Mouse (Mus musculus) CD4-positive, CD25-positive, alpha-beta regulatory T cell, adult 2 months (primary cell): ENCODE measurements around the gene Gli2.

Experiments
- DNase-seq: peaks from one replicate; pipeline ENCODE4 v3.0.0-alpha.2; 2012; ENCODE audit warnings: low read depth, low spot score

Gene Gli2

DNA sequence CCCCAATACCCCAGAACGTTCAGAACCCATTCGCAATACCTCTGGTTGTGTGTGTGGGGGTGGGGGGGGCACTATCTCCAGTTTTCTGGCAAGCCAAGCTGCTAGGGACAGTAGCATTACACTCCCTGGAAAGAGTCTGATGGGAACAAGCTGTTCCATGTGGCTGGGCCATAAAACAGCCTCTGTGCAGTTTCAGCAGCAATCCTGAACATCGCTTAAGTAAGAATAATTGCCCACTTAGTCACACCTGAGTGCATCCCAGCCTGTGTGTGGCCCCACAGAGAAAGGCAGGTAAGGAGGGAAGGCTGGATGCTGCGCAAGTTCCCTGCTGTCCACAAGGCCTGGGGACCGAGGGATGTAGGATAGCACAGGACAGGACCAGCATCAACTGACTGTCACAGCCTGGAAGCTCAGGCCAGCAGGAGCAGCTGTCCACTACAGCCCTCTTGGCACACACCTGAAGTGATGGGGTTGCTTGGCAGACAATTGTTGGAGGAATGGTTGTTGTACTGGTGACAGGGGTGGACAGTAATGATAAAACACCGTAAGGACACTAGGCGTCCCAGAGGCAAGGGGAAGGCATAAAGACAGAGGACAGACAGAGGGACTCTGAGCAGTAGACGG, 58.8 kb downstream of the Gli2 start:
- DNase-seq: no peak

- no peak for DNase-seq
Observed at GRCm38 (mm10) chr1:118993775-118994174, 59.6 kb downstream of the Gli2 start.

DNA sequence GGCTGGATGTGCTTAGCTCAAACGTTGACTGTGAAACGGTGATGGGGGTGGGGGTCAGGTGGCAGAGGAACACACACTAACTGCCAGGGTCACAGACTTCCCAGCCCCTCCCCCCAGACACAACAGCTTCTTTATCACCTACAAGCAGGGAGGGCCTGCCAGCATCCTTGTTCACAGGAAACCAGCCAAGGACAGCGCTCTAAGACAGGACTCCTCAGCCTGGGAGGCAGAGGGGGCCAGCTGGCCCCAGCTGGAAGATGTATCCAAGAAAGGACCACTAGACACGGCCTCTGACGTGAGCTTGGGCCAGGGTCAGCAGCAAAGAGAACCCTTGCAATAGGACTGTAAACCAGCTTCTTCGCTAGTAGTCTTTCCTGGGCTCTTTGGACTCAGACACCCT, 65.1 kb downstream of the Gli2 start:
- DNase-seq: no peak

DNA sequence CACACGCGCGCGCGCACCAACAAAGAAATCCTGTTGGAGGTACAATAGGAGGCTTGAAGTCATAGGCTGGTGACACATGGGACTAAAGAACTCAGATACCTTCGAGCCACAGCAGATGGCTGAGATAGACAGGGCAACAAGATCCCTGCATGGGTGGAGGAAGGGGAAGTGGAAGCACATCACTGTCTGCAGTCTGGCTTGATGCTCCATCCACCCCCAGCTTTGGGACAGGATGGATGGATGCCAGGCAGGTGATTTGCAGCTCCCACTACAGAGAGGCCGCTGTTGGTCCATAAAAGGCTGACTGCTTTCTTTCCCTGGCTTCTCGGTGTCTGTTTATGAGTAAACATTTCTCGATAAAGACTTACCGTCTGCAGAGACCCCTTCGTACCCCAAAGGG, 65.9 kb downstream of the Gli2 start:
- DNase-seq: no peak

DNA sequence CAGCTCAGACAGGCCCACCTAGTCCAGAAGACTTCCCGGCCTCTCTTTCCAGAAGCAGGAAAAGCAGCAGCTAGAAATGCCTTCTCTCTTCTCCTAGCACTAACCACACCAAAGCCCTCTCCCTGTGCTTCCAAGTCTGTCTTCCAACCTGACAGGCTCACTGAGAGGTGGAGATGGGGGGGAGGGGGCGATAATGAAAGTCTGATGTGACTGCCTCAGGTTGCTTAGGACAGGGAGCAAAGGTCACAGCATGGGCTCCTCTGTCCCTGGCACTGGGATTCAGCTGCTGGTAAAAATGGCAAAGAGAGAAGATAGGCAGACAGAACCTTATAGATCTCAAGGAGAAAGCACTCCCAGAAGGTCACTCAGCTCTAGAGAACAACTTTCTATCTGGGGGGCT, 70.0 kb downstream of the Gli2 start:
- DNase-seq: no peak

GRCm38 (mm10) chr1:118982805-118983211, 70.6 kb downstream of the Gli2 start:
- no peak for DNase-seq

DNA sequence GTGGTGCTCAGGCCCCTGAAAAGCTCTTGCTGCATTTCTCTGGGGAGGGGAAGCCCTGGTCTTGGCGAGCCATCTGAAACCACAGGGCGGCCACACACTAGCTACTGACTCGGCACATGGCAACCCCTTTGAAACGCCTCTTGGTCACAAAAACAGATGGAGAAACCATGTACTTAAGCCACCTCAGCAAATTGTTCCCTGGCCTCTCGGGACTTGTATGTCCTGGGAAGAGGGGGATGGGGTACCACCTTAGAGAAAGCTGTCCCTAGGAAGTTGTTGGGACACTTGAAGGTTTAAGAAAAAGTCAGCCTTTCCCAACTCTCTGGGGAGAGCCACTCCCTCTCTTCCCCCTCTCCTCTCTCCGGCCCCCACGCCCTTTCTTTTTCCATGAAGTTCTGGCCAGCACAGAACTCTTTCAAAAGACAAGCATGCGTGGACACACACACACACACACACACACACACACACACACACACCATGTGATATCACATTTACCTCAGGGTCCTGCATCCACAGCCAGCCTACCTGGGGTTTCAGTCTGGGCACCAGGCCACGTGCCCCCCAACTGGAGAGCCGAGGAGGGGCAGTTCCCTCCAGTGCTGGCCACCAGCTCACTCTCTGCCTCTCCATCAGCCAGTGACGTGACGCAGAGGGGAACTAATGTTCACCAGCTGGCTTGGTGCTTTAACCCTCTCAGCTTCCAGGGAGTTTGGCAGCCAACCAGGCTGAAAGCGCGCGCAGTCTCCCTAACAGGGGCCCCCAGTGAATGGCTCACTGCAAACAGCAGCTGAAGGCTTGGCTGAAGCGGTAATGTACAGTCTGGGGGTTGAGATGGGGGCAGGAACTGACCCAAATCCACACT, 71.2 kb downstream of the Gli2 start:
- DNase-seq: no peak

DNA sequence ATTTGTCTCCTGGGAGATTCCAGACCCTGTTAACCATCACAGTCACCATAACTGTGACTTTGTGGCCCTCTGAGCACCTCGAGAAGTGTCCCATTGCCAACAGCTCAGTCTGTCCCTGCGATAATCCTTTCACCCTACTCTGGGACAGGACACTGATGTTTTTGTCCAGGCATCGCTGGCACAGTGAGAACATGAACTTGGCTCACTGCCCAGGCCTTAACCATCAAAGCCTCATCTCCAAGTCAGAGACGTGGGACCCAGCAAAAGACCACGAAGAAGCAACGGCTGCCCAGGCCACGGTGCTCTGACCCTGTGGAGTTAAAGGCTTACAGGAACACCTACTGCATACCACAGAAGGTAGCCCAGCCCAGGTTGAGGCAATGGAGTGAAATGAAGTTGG, 72.8 kb downstream of the Gli2 start:
- no peak for DNase-seq

DNA sequence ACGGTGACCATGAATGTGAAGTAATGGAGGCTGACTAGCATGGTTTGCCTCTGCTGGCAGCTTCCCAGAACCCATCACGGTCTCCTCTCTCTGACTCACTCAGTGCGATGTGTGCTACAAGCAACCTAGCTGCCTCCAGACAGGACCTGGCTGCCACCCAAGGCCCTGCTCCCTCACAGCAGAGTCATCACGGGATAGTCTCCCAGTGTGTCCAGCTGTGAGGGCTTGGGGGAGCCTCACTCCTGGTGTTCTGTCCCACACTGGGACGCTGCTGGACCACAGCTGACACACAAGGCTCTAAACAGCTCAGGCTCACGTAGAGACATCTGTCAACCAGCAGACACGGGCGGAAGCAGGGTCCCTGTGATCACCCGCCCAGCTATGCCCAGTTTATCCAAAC, 76.8 kb downstream of the Gli2 start:
- no peak for DNase-seq

DNA sequence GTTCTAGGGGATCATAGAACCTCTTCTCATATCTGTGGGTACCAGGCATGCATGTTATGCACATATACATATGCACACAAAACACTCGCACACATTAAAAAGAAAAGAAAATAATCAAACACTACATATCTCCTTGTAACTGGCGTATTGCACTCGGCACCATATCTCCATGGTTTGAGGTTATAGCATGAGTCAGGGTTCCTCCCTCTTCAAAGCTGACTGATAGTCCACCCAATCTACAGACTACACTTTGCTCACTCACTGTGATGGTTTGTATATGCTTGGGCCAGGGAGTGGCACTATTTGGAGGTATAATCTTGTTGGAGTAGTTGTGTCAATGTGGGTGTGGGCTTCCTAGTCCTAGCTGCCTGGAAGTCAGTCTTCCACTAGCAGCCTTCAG, 78.0 kb downstream of the Gli2 start:
- no peak for DNase-seq

DNA sequence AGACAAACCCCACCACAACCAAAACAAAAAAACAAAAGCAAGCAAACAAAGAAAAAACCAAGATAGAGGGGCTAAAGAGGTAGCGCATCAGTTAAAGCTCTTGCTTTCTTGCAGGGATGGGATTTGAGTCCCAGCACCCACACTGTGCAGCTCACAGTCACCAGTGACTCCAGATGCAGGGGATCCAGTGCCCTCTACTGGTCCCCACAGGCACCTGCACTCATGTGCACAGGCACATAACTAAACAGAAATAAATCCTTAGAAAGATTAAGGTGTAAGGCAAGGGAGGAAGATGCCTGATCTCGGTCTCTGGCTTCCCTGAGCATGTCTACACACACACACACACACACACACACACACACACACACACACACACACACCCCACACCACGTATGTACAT, 83.4 kb downstream of the Gli2 start:
- DNase-seq: no peak

GRCm38 (mm10) chr1:118969409-118969808, 84.0 kb downstream of the Gli2 start:
- no peak for DNase-seq

DNA sequence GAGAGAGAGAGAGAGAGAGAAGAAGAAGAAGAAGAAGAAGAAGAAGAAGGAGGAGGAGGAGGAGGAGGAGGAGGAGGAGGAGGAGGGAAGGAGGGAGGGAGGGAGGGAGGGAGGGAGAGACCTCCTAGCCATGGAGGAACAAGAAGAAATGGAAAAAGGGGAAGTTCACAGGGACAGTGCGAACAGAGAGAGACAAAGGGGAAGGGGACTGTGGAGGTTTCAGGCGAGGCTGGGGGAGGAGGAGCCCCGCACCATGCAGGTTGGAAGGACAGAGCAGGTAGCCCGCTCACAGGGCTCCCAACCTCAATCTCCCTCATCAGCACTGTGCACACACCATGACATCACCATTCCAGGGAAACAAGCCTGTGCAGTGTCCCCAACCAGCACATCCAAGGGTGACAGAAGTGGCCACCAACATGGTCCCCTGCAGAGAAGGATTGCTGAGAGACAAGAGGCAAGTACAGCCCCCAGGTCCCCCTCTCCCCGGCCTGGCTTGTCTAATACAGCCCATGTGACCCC, 84.7 kb downstream of the Gli2 start:
- DNase-seq: no peak

DNA sequence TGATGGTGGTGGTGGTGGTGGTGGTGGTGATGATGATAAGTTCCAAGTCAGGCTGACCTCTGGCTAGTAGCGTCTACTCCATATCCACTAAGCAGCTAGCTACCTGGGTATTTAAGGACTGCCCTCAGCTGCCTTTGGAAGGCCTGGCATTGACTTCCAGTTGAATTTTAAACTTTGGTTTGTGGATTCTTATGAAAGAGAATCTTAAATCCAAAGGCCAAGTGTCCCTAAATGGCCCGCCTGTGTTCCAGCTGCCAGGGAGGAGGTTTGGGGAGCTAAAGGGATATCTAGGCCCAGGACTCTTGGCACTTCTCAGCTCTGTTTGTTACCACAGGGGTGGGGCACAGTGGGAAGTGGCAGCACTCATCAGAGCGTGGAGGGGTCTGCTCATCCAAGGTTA, 85.4 kb downstream of the Gli2 start:
- no peak for DNase-seq

- no peak for DNase-seq
Observed at GRCm38 (mm10) chr1:118967281-118967680, 86.1 kb downstream of the Gli2 start.

GRCm38 (mm10) chr1:118958644-118959043, 94.8 kb downstream of the Gli2 start:
- no peak for DNase-seq

GRCm38 (mm10) chr1:118955791-118956190, 97.6 kb downstream of the Gli2 start:
- DNase-seq: no peak

- DNase-seq: no peak
Observed at GRCm38 (mm10) chr1:118954434-118955301, 98.8 kb downstream of the Gli2 start.

DNA sequence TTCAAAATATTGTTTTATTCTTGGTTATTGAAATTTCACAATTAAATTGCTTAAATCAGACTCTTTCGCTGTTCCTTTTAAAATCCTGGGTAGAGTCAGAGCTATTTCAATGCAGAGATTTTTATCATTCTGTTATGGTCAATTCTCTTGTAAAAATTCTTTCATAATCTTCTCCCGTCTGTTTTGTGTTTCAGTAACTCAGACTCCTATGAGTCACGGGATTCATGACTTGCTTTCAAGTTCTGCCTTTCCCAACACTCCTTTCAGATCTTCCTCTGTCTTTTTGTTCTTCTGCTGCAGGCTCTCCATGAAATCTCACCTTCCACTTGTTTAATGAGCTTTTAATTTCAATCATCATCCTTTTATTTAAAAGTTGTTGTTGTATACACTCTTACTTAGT, 100.4 kb downstream of the Gli2 start:
- DNase-seq: no peak

GRCm38 (mm10) chr1:118952318-118952717, 101.1 kb downstream of the Gli2 start:
- DNase-seq: no peak

- DNase-seq: no peak
Observed at GRCm38 (mm10) chr1:118948407-118948806, 105.0 kb downstream of the Gli2 start.

DNA sequence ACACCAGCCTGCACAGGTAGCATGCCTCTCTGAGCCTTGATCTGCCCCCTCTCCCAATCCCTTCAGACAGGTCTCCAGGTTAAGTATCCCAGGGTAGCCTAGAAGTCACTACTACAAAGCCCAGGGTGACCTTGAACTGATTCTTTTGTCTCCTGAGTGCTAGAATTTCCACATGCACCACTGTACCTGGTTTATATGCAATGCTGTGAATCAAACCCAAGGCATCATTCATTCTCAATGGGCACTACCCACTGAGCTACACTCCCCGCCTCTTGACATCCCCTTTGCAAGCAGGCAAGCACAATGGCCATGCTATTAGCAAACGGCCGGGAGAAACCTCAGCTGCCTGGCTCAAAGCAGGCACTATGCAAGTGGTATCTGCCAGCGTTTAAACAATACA, 106.2 kb downstream of the Gli2 start:
- no peak for DNase-seq
